ENCODE assay signal across 1 mouse cellular context in genomic region chr13:19574723-19575122, GRCm38 (mm10). TPM values are rescaled to one million over a fixed set of nuclear protein-coding genes. Genes with fewer than 3 reads are reported as not detected.
"Had no signal": no experiment of that assay in that cellular context is flagged by ENCODE, and none has a peak within 500 bp of the region (broad histone marks: within the 10 kb centered on the region; RNA-seq: fewer than 3 reads in every experiment).

No protein-coding gene starts in this region.

RNA-seq across cellular contexts. Expression of gene Sfrp4, which starts 48.2 kb away (rescaled TPM):
- polyA plus RNA-seq: erythroblast, embryonic 14.5 days had no signal
